Mouse (Mus musculus) small intestine, adult 2 months (tissue): ENCODE data around the gene Iqschfp. TPM values are rescaled to one million over a fixed set of nuclear protein-coding genes. Genes with fewer than 3 reads are reported as not detected.

ENCODE experiments used
- H3K27ac ChIP-seq: fragments of 200-500 bp; 2 replicates; pipeline ENCODE4 v1.5.1; 2012; ENCODE audit warnings: low read depth, low read length, control low read depth, inconsistent platforms; ENCODE audit not compliant: insufficient read depth
- H3K27me3 ChIP-seq: fragments of 200-500 bp; 2 replicates; pipeline ENCODE4 v1.6.1; 2012; ENCODE audit warnings: mild to moderate bottlenecking, moderate library complexity, low read length, inconsistent platforms; ENCODE audit not compliant: control insufficient read depth, insufficient read depth
- H3K36me3 ChIP-seq: fragments of 200-500 bp; 2 replicates; pipeline ENCODE4 v1.6.1; 2012; ENCODE audit warnings: mild to moderate bottlenecking, low read length, control low read depth, inconsistent platforms; ENCODE audit not compliant: control insufficient read depth, insufficient read depth
- H3K4me1 ChIP-seq: fragments of 200-500 bp; 2 replicates; pipeline ENCODE4 v1.6.1; 2012; ENCODE audit warnings: low read length, inconsistent platforms, mixed read lengths; ENCODE audit not compliant: control insufficient read depth, insufficient read depth, insufficient read length
- H3K4me3 ChIP-seq: fragments of 200-500 bp; 2 replicates; pipeline ENCODE4 v1.5.1; 2012; ENCODE audit warnings: low read depth, mild to moderate bottlenecking, control low read depth, inconsistent platforms, low read length, moderate library complexity
- CTCF ChIP-seq: fragments of 200-500 bp; IDR thresholded peaks from 2 replicates; pipeline ENCODE4 v1.5.1; 2012; ENCODE audit warnings: low read depth, mild to moderate bottlenecking, control low read depth, inconsistent platforms, low read length, moderate library complexity, mixed read lengths; ENCODE audit not compliant: insufficient replicate concordance, insufficient read length; ENCODE audit errors: extremely low read depth
- POLR2A ChIP-seq: fragments of 200-500 bp; IDR thresholded peaks from 2 replicates; pipeline ENCODE4 v1.6.1; 2012; ENCODE audit warnings: low read depth, mild to moderate bottlenecking, control low read depth, inconsistent platforms, low read length, moderate library complexity
- WGBS: fragments of 180-500 bp; shearing (Covaris S2); methylation state at CpG from one replicate; pipeline ENCODE4 v1.1.7; 2018; 5-methylcytosine and 5-hydroxymethylcytosine counted together
- polyA plus RNA-seq: library from polyadenylated mRNA; depleted of rRNA; stranded (reverse); fragments of >200 nt; gene quantifications from 2 replicates; pipeline ENCODE4 v1.2.3, GENCODE M21; 2012

Iqschfp gene
- polyA plus RNA-seq, 1 experiment = not detected

DNA sequence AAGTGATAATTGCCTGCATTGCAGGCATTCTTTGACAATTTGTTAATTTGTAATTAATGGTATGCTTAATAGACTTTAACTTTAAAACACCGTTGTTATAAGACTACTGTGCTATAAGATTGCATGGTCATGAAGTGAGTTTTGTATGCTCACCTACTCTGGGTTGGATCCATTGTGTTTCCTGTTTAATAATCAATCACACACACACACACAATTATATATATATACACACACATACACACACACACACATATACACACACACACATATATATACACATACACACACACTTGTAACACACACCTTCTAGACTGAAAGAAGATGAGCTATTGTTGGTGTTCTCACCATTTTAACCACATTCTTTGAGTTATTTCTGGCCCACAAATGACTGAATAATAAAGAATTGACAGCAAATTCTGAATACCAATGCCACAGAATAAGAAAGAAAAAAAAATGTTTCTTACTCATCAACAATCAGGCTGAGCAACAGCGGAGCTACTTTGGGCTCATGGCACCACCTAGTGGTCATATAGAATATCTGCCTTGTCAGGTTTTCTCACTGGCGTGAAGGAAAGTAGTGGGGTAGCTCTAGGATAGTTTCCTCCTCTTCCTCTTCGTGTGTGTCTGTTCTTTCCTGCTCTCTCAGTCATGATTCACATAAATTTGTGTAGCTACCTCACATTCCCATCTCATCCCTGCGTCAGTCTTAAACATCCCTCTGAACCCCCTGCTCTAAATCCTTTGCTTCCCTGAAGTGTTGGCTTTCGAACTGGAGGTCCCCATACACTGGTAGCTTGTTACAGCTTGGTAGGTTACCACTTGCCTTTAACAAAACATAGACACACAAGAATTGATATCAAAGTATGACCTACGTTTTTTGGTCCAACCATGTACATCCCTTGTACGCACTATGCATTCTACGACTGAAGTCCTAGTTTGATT is 153.7 kb downstream of the Iqschfp start:
- WGBS = 42% methylated on average over 9 of the region's 9 CpGs
- H3K27ac ChIP-seq = no peak overlapping the region
- TF ChIP-seq CTCF (no peak), POLR2A (no peak)

DNA sequence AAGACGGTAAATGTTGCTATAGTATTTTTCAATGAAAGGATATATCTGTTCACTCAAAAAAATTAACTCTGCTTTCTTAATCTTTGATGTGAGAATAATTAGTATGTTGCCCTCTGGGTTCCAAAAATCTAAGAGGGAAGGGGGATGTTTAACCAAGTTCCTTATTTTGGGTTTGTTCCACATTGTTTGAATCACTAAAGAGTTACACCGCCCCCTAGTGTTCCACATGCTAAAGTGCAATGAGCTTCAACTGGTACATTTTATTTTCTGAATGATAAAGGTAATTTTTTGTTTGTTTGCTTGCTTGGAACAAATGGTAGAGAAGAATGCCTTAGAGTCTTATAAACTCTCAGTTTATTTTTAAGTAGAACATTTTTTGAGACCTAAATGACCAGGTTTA is 161.5 kb downstream of the Iqschfp start:
- TF ChIP-seq CTCF = no peak
- TF ChIP-seq POLR2A = no peak
- Histone ChIP-seq H3K4me1 (peaks cover 3% of the 10 kb centered on the region; the same call in 1 of the 2 replicates), H3K36me3 (no peaks in the 10 kb centered on the region), H3K27ac (no peak overlapping the region), H3K4me3 (no peak overlapping the region), H3K27me3 (no peaks in the 10 kb centered on the region)
- 50% methylated on average over 2 of the region's 2 CpGs for WGBS

More for the DNA sequence above, 153.7 kb downstream of the Iqschfp start:
- no peaks in the 10 kb centered on the region for H3K4me1 ChIP-seq
- no peaks in the 10 kb centered on the region for H3K36me3 ChIP-seq
- no peak overlapping the region for H3K4me3 ChIP-seq
- no peaks in the 10 kb centered on the region for H3K27me3 ChIP-seq

DNA sequence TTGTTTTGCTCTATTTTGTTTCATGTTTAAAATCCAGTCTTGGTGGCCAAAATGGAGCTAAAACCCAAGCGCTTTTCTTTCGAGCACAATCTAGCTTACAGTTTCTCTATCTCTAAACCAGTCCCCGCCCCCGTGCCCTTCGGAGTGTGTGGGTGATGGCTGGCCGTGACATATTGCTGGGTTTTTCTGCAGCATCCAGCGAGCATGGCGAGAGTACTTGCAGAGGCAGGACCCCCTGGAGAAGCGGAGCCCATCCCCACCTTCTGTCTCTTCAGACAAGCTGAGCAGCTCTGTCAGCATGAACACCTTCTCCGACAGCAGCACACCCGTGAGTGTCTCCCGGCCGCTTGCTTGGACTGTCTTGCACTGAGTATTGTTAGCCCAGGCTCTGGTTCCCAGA is 163.0 kb downstream of the Iqschfp start:
- Histone ChIP-seq H3K4me3 (no peak overlapping the region), H3K36me3 (no peaks in the 10 kb centered on the region), H3K4me1 (peaks cover 3% of the 10 kb centered on the region; the same call in 1 of the 2 replicates), H3K27ac (no peak overlapping the region), H3K27me3 (no peaks in the 10 kb centered on the region)
- TF ChIP-seq POLR2A (no peak), CTCF (no peak)
- WGBS = 48% methylated on average over 13 of the region's 13 CpGs

DNA sequence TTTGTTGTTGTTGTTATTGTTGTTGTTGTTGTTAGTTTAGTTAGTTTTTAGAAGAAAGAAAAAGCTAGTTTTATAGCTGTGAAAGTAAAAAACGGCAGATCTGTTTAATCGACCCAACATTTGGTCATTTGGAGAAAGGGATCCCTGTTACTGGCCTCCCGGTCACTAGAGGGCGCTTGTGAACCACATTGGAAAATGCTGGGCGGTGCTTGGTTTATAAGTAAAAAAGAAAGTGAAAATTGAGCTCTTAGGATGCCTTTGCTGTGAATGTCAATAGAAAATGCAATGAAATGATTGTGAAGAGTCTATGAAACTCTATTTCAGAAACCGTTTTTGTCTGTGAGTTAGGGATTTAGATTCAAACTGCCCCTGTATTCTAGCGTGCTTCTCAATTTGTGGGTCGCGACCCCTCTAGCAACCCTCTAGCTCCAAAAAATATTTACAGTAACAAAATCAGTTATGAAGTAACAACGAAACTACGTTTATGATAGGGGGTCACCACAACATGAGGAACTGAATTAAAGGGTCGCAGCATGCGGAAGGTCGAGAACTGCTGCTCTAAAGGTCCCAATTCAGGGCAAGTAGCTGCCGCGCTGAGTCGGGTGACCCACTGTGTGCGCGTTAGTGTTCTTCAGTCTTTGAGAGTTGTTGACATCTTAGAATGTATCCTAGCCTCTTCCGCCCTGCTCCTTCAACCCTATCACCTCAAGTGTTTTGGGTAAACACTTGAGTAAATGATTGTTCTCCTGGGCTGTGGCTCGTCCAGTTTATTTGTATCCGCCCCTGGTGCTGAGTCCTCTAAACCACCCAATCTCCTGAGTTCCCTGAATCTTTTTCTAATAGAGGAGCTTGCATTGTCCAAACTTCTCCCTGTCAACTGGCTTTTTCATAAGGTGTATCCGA is 164.6 kb downstream of the Iqschfp start:
- TF ChIP-seq POLR2A = no peak
- peak; percentile 74; the same call in 1 of the 2 replicates for TF ChIP-seq CTCF
- 34% methylated on average over 23 of the region's 23 CpGs for WGBS

DNA sequence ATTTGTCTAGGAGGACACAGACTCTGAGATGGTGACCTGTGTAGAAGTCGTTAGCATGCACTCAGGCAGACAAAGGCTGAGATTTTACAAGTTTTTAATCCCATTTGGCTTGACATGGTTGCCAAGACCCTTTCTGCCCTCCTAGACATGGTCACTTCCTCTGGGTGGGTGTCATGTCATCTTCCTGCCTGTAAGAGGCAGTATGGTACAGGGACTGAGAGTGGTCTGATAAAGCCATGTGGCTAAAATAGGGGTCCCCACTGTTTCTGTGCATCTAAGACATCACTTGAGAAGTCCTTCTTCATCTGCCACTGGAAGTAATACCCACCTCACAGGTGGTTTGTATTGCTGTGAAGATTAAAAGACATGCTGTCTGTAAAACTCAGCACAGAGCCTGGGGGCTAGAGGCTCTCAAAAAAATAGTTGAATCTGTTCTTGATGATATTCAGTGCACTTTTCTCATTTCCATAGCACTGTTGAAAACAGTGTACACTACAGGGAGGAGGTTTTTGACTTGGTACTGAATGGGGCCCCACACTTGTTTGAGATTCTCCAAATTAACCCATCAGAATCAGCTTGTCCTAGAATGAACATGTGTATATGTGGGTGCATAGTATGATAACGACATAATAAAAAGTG is 167.2 kb downstream of the Iqschfp start:
- TF ChIP-seq CTCF (no peak), POLR2A (no peak)
- Histone ChIP-seq H3K27me3 (no peaks in the 10 kb centered on the region), H3K36me3 (no peaks in the 10 kb centered on the region), H3K27ac (no peak overlapping the region), H3K4me1 (peaks cover 3% of the 10 kb centered on the region; the same call in 1 of the 2 replicates), H3K4me3 (no peak overlapping the region)
- whole genome bisulfite sequencing = 46% methylated on average over 2 of the region's 2 CpGs

More for the DNA sequence above, 164.6 kb downstream of the Iqschfp start:
- peaks cover 3% of the 10 kb centered on the region; the same call in 1 of the 2 replicates for H3K4me1 ChIP-seq
- H3K27me3 ChIP-seq = no peaks in the 10 kb centered on the region
- H3K36me3 ChIP-seq = no peaks in the 10 kb centered on the region
- H3K4me3 ChIP-seq = peak overlapping the region; percentile 61
- no peak overlapping the region for H3K27ac ChIP-seq

DNA sequence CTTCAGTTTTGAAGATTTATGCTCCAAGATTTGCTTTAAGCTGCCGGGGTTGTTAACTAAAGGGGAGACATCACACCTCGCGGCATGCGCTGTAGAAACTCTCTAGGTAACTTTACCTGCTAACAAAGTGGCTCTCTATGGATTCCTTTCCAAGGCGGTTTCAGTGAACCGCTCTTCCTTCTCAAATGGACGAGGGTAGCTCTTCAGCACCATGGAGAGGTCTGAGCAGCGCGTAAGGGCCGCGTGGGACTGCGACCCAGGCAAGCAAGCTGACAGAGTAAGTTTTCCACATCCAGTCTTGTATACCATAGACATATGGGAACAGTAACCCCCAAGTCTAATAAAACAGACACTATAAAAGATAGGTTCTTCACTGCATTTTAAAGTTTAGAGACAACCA is 172.7 kb downstream of the Iqschfp start, which contains the start of gene Schip1:
Schip1 (plus strand) TSS at position 72 of the 400 bp plus-strand sequence.
- Histone ChIP-seq H3K4me3 (no peak within 1 kb of the TSS), H3K27me3 (no peaks in the 10 kb centered on the region), H3K4me1 (no peaks in the 10 kb centered on the region), H3K27ac (no peak within 1 kb of the TSS), H3K36me3 (no peaks in the 10 kb centered on the region)
- WGBS = 28% methylated on average over 12 of the region's 12 CpGs
- TF ChIP-seq CTCF (no peak), POLR2A (no peak)
